Mouse (Mus musculus) ES-E14 (cell line): ENCODE data around the gene Gabrb3. TPM values are rescaled to one million over a fixed set of nuclear protein-coding genes. Genes with fewer than 3 reads are reported as not detected.

Experiments
- DNase-seq: peaks from one replicate; pipeline ENCODE4 v3.0.0-alpha.2; 2013; ENCODE audit warnings: low read depth, low spot score
- H3K27ac ChIP-seq: 2 replicates; pipeline ENCODE4 v1.5.1; 2012; ENCODE audit warnings: low read depth, mild to moderate bottlenecking, low read length, moderate library complexity, mixed read lengths; ENCODE audit not compliant: poor library complexity, insufficient read depth, severe bottlenecking
- H3K36me3 ChIP-seq: 2 replicates; pipeline ENCODE4 v1.6.1; 2012; ENCODE audit warnings: mild to moderate bottlenecking, low read length, moderate library complexity, mixed read lengths; ENCODE audit not compliant: control insufficient read depth, poor library complexity, insufficient read depth, severe bottlenecking
- H3K4me1 ChIP-seq, 2 experiments: fragments of 150-350 bp in 1 of 2; sonication (generic) in 1 of 2; 2 replicates each; pipeline ENCODE4 v1.6.1; 2012; ENCODE audit warnings: low read length in 2 of 2, mild to moderate bottlenecking in 1 of 2, mixed read lengths in 1 of 2; ENCODE audit not compliant: control insufficient read depth in 2 of 2, insufficient read depth in 2 of 2, poor library complexity in 1 of 2
- H3K4me3 ChIP-seq, 2 experiments: fragments of 150-350 bp in 1 of 2; sonication (generic) in 1 of 2; 2 replicates each; pipeline ENCODE4 v1.5.1; 2012; ENCODE audit warnings: low read length in 2 of 2, low read depth in 1 of 2, mild to moderate bottlenecking in 1 of 2, mixed read lengths in 1 of 2; ENCODE audit not compliant: insufficient read depth in 1 of 2, poor library complexity in 1 of 2, severe bottlenecking in 1 of 2
- H3K9ac ChIP-seq: 2 replicates; pipeline ENCODE4 v1.6.1; 2012; ENCODE audit warnings: low read depth, mild to moderate bottlenecking, low read length, mixed read lengths; ENCODE audit not compliant: poor library complexity, insufficient read depth, severe bottlenecking
- H3K9me3 ChIP-seq: fragments of 150-350 bp; sonication (generic); 2 replicates; pipeline ENCODE4 v1.6.1; 2012; ENCODE audit warnings: low read depth, mild to moderate bottlenecking, low read length; ENCODE audit not compliant: control insufficient read depth, insufficient read depth
- CHD2 ChIP-seq: IDR thresholded peaks from 2 replicates; pipeline ENCODE4 v1.6.1; 2014; ENCODE audit warnings: mild to moderate bottlenecking, low read depth, low read length, inconsistent platforms
- HCFC1 ChIP-seq: IDR thresholded peaks from 2 replicates; pipeline ENCODE4 v1.6.1; 2012; ENCODE audit warnings: low read length, inconsistent platforms, borderline replicate concordance; ENCODE audit not compliant: insufficient read depth
- MAFK ChIP-seq: IDR thresholded peaks from 2 replicates; pipeline ENCODE4 v1.6.1; 2014; ENCODE audit warnings: mild to moderate bottlenecking, low read depth, low read length, inconsistent platforms; ENCODE audit not compliant: insufficient read depth
- ZC3H11A ChIP-seq: IDR thresholded peaks from 2 replicates; pipeline ENCODE4 v1.6.1; 2012; ENCODE audit warnings: low read depth, mild to moderate bottlenecking, inconsistent platforms, low read length, borderline replicate concordance
- ZNF384 ChIP-seq: IDR thresholded peaks from 2 replicates; pipeline ENCODE4 v1.6.1; 2012; ENCODE audit warnings: low read depth, low read length, inconsistent platforms
- in situ Hi-C, 2 experiments: fragments of 600-800 bp; cut with MboI; formaldehyde crosslinking; loops; one replicate each; pipeline ENCODE4 v1.15.1; 2025; ENCODE audit warnings: low sequenced_read_pairs in 2 of 2, inconsistent platforms in 1 of 2; ENCODE audit not compliant: unreplicated experiment in 2 of 2
- total RNA-seq: library from RNA; depleted of rRNA; stranded (reverse); fragments of 300-350 nt; gene quantifications from 2 replicates; pipeline ENCODE4 v1.2.3, GENCODE M21; 2012

Gene Gabrb3
- total RNA-seq, 1 experiment: 4.9 TPM

GRCm38 (mm10) chr7:57482896-57483295 is 63.4 kb downstream of the Gabrb3 start:
- H3K9me3 ChIP-seq: no peaks in the 10 kb centered on the region
- H3K27ac ChIP-seq: no peak overlapping the region
- no peaks in the 10 kb centered on the region for H3K4me1 ChIP-seq
- DNase-seq: peak; percentile 11
- H3K9ac ChIP-seq: no peak overlapping the region
- TF ChIP-seq ZNF384 (no peak), ZC3H11A (0 out of 2 replicates have a peak, but pooled peaks have one; percentile 8)
- H3K4me3 ChIP-seq: no peak overlapping the region
- in situ Hi-C loops: no loop called here
- H3K36me3 ChIP-seq: no peaks in the 10 kb centered on the region

- in situ Hi-C loops: no loop called here
- TF ChIP-seq ZC3H11A: no peak
- no peak for TF ChIP-seq MAFK
- no peak for TF ChIP-seq HCFC1
- no peak for TF ChIP-seq CHD2
- no peak for TF ChIP-seq ZNF384
- DNase-seq: no peak
- no peaks in the 10 kb centered on the region for H3K4me1 ChIP-seq
- H3K36me3 ChIP-seq: no peaks in the 10 kb centered on the region
- H3K27ac ChIP-seq: no peak overlapping the region
- H3K4me3 ChIP-seq: no peak overlapping the region
- H3K9ac ChIP-seq: no peak overlapping the region
- no peaks in the 10 kb centered on the region for H3K9me3 ChIP-seq
These were observed 67.4 kb downstream of the Gabrb3 start for GRCm38 (mm10) chr7:57486907-57487306.

GRCm38 (mm10) chr7:57491795-57492194 is 72.3 kb downstream of the Gabrb3 start:
- Histone ChIP-seq H3K36me3 (no peaks in the 10 kb centered on the region), H3K4me3 (no peak overlapping the region), H3K9ac (no peak overlapping the region), H3K27ac (no peak overlapping the region), H3K9me3 (no peaks in the 10 kb centered on the region), H3K4me1 (no peaks in the 10 kb centered on the region)
- no peak for DNase-seq
- TF ChIP-seq ZNF384 (no peak), ZC3H11A (no peak), HCFC1 (no peak), CHD2 (no peak), MAFK (no peak)
- in situ Hi-C loops: no loop called here

GRCm38 (mm10) chr7:57502809-57503208 is 83.3 kb downstream of the Gabrb3 start:
- H3K4me1 ChIP-seq: no peaks in the 10 kb centered on the region
- H3K9me3 ChIP-seq: no peaks in the 10 kb centered on the region
- H3K4me3 ChIP-seq: no peak overlapping the region
- no peak for DNase-seq
- H3K36me3 ChIP-seq: no peaks in the 10 kb centered on the region
- no peak overlapping the region for H3K9ac ChIP-seq
- TF ChIP-seq HCFC1 (no peak), MAFK (no peak), ZNF384 (no peak), ZC3H11A (no peak), CHD2 (no peak)
- in situ Hi-C loops: no loop called here
- no peak overlapping the region for H3K27ac ChIP-seq
